Mouse (Mus musculus) intestine, embryonic 14.5 days (tissue): ENCODE results near the gene Nfatc4. TPM values are rescaled to one million over a fixed set of nuclear protein-coding genes. Genes with fewer than 3 reads are reported as not detected.
A peak's percentile ranks its signal among the peaks of the same experiment; 100 is the strongest.

Source experiments
- ATAC-seq: fragments of 200-750 bp; cut with Nextera tagmentation; replicated peaks from 2 replicates; pipeline ENCODE4 v1.8.0; 2017; ENCODE audit warnings: low read depth, moderate number of reproducible peaks, moderate TSS enrichment, moderate library complexity; ENCODE audit not compliant: low FRiP score, low TSS enrichment
- DNase-seq: peaks from one replicate; pipeline ENCODE4 v3.0.0-alpha.2; 2018; ENCODE audit warnings: low spot score
- H3K27ac ChIP-seq: fragments of 300-500 bp; sonication (generic); 2 replicates; pipeline ENCODE4 v1.5.1; 2014; ENCODE audit warnings: low read depth, mild to moderate bottlenecking, control low read depth
- H3K27me3 ChIP-seq: fragments of 300-500 bp; sonication (generic); replicated peaks from 2 replicates; pipeline ENCODE4 v1.6.1; 2014; ENCODE audit warnings: low read length, control low read depth; ENCODE audit not compliant: control insufficient read depth, insufficient read depth
- H3K36me3 ChIP-seq: fragments of 300-500 bp; sonication (generic); 2 replicates; pipeline ENCODE4 v1.6.1; 2014; ENCODE audit warnings: low read length, control low read depth; ENCODE audit not compliant: control insufficient read depth, insufficient read depth
- H3K4me1 ChIP-seq: fragments of 300-500 bp; sonication (generic); replicated peaks from 2 replicates; pipeline ENCODE4 v1.6.1; 2014; ENCODE audit warnings: low read length, control low read depth, mixed read lengths; ENCODE audit not compliant: control insufficient read depth, insufficient read depth
- H3K4me2 ChIP-seq: fragments of 300-500 bp; sonication (generic); 2 replicates; pipeline ENCODE4 v1.6.1; 2014; ENCODE audit warnings: low read length
- H3K4me3 ChIP-seq: fragments of 300-500 bp; sonication (generic); 2 replicates; pipeline ENCODE4 v1.5.1; 2014; ENCODE audit warnings: low read depth, low read length, control low read depth, mixed read lengths
- H3K9ac ChIP-seq: fragments of 300-500 bp; sonication (generic); 2 replicates; pipeline ENCODE4 v1.6.1; 2014; ENCODE audit warnings: mild to moderate bottlenecking, low read length
- H3K9me3 ChIP-seq: fragments of 300-500 bp; sonication (generic); 2 replicates; pipeline ENCODE4 v1.6.1; 2016; ENCODE audit warnings: low read length, control low read depth; ENCODE audit not compliant: control insufficient read depth
- WGBS: fragments of 180-500 bp; shearing (Covaris S2); extraction: QIAGEN DNeasy Blood & Tissue Kit; methylation state at CpG from one replicate; pipeline ENCODE4 v1.1.7; 2014; 5-methylcytosine and 5-hydroxymethylcytosine counted together
- polyA plus RNA-seq: library from polyadenylated mRNA; unstranded; fragments of >200 nt; fragmentation: Nextera tagmentation; extraction: Ambion mirVana; gene quantifications from 2 replicates; pipeline ENCODE4 v1.2.1, GENCODE M21; 2014

The Nfatc4 gene
- polyA plus RNA-seq = 34.3 and 37.4 TPM in 2 replicates

GRCm38 (mm10) chr14:55822991-55823762 lies at the start of gene Nfatc4:
Gene Nfatc4 (plus strand): TSS chr14:55823144.
- Histone ChIP-seq H3K36me3 (peaks cover 14% of the 10 kb centered on the region), H3K9ac (peak within 1 kb of the TSS; percentile 53), H3K9me3 (no peaks in the 10 kb centered on the region), H3K4me1 (peaks cover 26% of the 10 kb centered on the region), H3K27me3 (no peaks in the 10 kb centered on the region), H3K4me3 (peak within 1 kb of the TSS; percentile 75), H3K27ac (peak within 1 kb of the TSS; percentile 90), H3K4me2 (peak within 1 kb of the TSS; percentile 86)
- DNase-seq (peak; percentile 96), ATAC-seq (peak; percentile 83)
- under 1% methylated on average over 36 of the region's 46 CpGs for WGBS

GRCm38 (mm10) chr14:55776711-55777110 lies 46.2 kb upstream of the Nfatc4 start:
- 0 out of 2 replicates have a peak, but pooled peaks cover 7% of the 10 kb centered on the region for H3K27me3 ChIP-seq
- H3K4me3 ChIP-seq = no peak overlapping the region
- no peak overlapping the region for H3K9ac ChIP-seq
- no peak overlapping the region for H3K4me2 ChIP-seq
- DNase-seq (no peak), ATAC-seq (no peak)
- H3K36me3 ChIP-seq = no peaks in the 10 kb centered on the region
- WGBS = 49% methylated on average over 7 of the region's 7 CpGs
- H3K9me3 ChIP-seq = no peaks in the 10 kb centered on the region
- peaks cover 11% of the 10 kb centered on the region; the same call in 1 of the 2 replicates for H3K4me1 ChIP-seq
- H3K27ac ChIP-seq = no peak overlapping the region

- H3K27ac ChIP-seq = no peak overlapping the region
- no peaks in the 10 kb centered on the region for H3K36me3 ChIP-seq
- WGBS = 16% methylated on average over 3 of the region's 3 CpGs
- no peak overlapping the region for H3K4me3 ChIP-seq
- DNase-seq (no peak), ATAC-seq (no peak)
- H3K27me3 ChIP-seq = 0 out of 2 replicates have a peak, but pooled peaks cover 5% of the 10 kb centered on the region
- no peak overlapping the region for H3K4me2 ChIP-seq
- no peaks in the 10 kb centered on the region for H3K9me3 ChIP-seq
- H3K4me1 ChIP-seq = peaks cover 11% of the 10 kb centered on the region; the same call in 1 of the 2 replicates
- no peak overlapping the region for H3K9ac ChIP-seq
These were observed 45.8 kb upstream of the Nfatc4 start for GRCm38 (mm10) chr14:55777176-55777575.

GRCm38 (mm10) chr14:55777806-55778205 lies 45.1 kb upstream of the Nfatc4 start:
- no peak overlapping the region for H3K4me2 ChIP-seq
- peaks cover 17% of the 10 kb centered on the region for H3K4me1 ChIP-seq
- no peak for DNase-seq
- 85% methylated on average over 11 of the region's 11 CpGs for WGBS
- no peaks in the 10 kb centered on the region for H3K36me3 ChIP-seq
- ATAC-seq = no peak
- no peak overlapping the region for H3K27ac ChIP-seq
- no peaks in the 10 kb centered on the region for H3K9me3 ChIP-seq
- H3K4me3 ChIP-seq = no peak overlapping the region
- H3K9ac ChIP-seq = no peak overlapping the region
- H3K27me3 ChIP-seq = no peaks in the 10 kb centered on the region

GRCm38 (mm10) chr14:55778686-55779085 lies 44.3 kb upstream of the Nfatc4 start:
- H3K9me3 ChIP-seq = no peaks in the 10 kb centered on the region
- peaks cover under 1% of the 10 kb centered on the region; the same call in 1 of the 2 replicates for H3K27me3 ChIP-seq
- no peak overlapping the region for H3K9ac ChIP-seq
- peaks cover 19% of the 10 kb centered on the region for H3K4me1 ChIP-seq
- no peaks in the 10 kb centered on the region for H3K36me3 ChIP-seq
- H3K27ac ChIP-seq = no peak overlapping the region
- H3K4me3 ChIP-seq = no peak overlapping the region
- 91% methylated on average over 15 of the region's 15 CpGs for WGBS
- no peak overlapping the region for H3K4me2 ChIP-seq
- ATAC-seq = no peak
- no peak for DNase-seq

- Histone ChIP-seq H3K4me3 (no peak overlapping the region), H3K27ac (no peak overlapping the region), H3K9ac (no peak overlapping the region), H3K36me3 (no peaks in the 10 kb centered on the region), H3K9me3 (no peaks in the 10 kb centered on the region), H3K27me3 (peaks cover 10% of the 10 kb centered on the region; the same call in 1 of the 2 replicates), H3K4me2 (no peak overlapping the region), H3K4me1 (peaks cover 23% of the 10 kb centered on the region)
- WGBS = 67% methylated on average over 16 of the region's 16 CpGs
- no peak for DNase-seq
- no peak for ATAC-seq
These were observed 43.3 kb upstream of the Nfatc4 start for GRCm38 (mm10) chr14:55779656-55780055.

GRCm38 (mm10) chr14:55780736-55781135 lies 42.2 kb upstream of the Nfatc4 start:
- H3K9me3 ChIP-seq = no peaks in the 10 kb centered on the region
- no peak overlapping the region for H3K4me2 ChIP-seq
- no peak for DNase-seq
- H3K27me3 ChIP-seq = peaks cover 12% of the 10 kb centered on the region
- H3K4me1 ChIP-seq = peaks cover 23% of the 10 kb centered on the region
- no peak overlapping the region for H3K9ac ChIP-seq
- no peak overlapping the region for H3K27ac ChIP-seq
- WGBS = 82% methylated on average over 11 of the region's 11 CpGs
- H3K36me3 ChIP-seq = no peaks in the 10 kb centered on the region
- ATAC-seq = no peak
- no peak overlapping the region for H3K4me3 ChIP-seq

GRCm38 (mm10) chr14:55781310-55781709 lies 41.6 kb upstream of the Nfatc4 start:
- H3K4me1 ChIP-seq = peaks cover 23% of the 10 kb centered on the region
- no peaks in the 10 kb centered on the region for H3K36me3 ChIP-seq
- no peak overlapping the region for H3K27ac ChIP-seq
- no peak overlapping the region for H3K4me3 ChIP-seq
- no peaks in the 10 kb centered on the region for H3K9me3 ChIP-seq
- DNase-seq (peak; percentile 77), ATAC-seq (no peak)
- WGBS = 15% methylated on average over 14 of the region's 14 CpGs
- peaks cover 16% of the 10 kb centered on the region for H3K27me3 ChIP-seq
- peak overlapping the region; percentile 26 for H3K4me2 ChIP-seq
- no peak overlapping the region for H3K9ac ChIP-seq
